Mouse (Mus musculus): ENCODE measurements at regions not wholly inside any gene's neighbourhood (a gene's known extent, or its start where the extent isn't known, plus 50 kb on each side); places are given as distances from the start of the nearest gene placed in this dataset.

GRCm38 (mm10) chr8:36361255-36361654, 595.7 kb downstream of the Gm19410 start:
- TF ChIP-seq CTCF (IDR thresholded peaks at IDR 0.05; ENCODE audit: low read depth) (peak; percentile 78), EP300 (IDR thresholded peaks at IDR 0.05; ENCODE audit: low read depth) (no peak)

All from heart, postnatal 0 days (tissue).